Mouse (Mus musculus): ENCODE measurements around the gene Aebp1. TPM values are rescaled to one million over a fixed set of nuclear protein-coding genes. Genes with fewer than 3 reads are reported as not detected.

Gene Aebp1
- polyA plus RNA-seq, 1 experiment from 2014 or later, result 32.5 TPM

GRCm38 (mm10) chr11:5855902-5856301 is 5.8 kb upstream of the Aebp1 start:
- Histone ChIP-seq H3K27me3 (ENCODE audit: insufficient read depth, low read length) (no peaks in the 10 kb centered on the region), H3K9ac (no peak overlapping the region), H3K4me3 (ENCODE audit: low read depth, low read length) (no peak overlapping the region), H3K4me1 (ENCODE audit: insufficient read depth) (no peaks in the 10 kb centered on the region), H3K36me3 (ENCODE audit: insufficient read depth) (no peaks in the 10 kb centered on the region), H3K4me2 (no peak overlapping the region), H3K9me3 (ENCODE audit: low read depth, low read length) (no peaks in the 10 kb centered on the region), H3K27ac (ENCODE audit: low read depth) (no peak overlapping the region)
- DNase-seq, result peak; percentile 50
- TF ChIP-seq CTCF (IDR thresholded peaks at IDR 0.05; ENCODE audit: low read depth), result no peak
- ATAC-seq (ENCODE audit: insufficient read depth), result no peak; the same call in 1 of the 2 replicates
- 39% methylated on average over 7 of the region's 7 CpGs for WGBS

- peaks cover 4% of the 10 kb centered on the region for H3K4me1 ChIP-seq (ENCODE audit: insufficient read depth)
- WGBS, result 71% methylated on average over 8 of the region's 8 CpGs
- no peak overlapping the region for H3K9ac ChIP-seq
- ATAC-seq (ENCODE audit: insufficient read depth) (no peak), DNase-seq (no peak)
- H3K27me3 ChIP-seq (ENCODE audit: insufficient read depth, low read length), result no peaks in the 10 kb centered on the region
- no peak overlapping the region for H3K27ac ChIP-seq (ENCODE audit: low read depth)
- H3K4me3 ChIP-seq (ENCODE audit: low read depth, low read length), result no peak overlapping the region
- no peak for TF ChIP-seq CTCF (IDR thresholded peaks at IDR 0.05; ENCODE audit: low read depth)
- H3K9me3 ChIP-seq (ENCODE audit: low read depth, low read length), result no peaks in the 10 kb centered on the region
- no peaks in the 10 kb centered on the region for H3K36me3 ChIP-seq (ENCODE audit: insufficient read depth)
- H3K4me2 ChIP-seq, result no peak overlapping the region
These were observed 5.1 kb upstream of the Aebp1 start for GRCm38 (mm10) chr11:5856479-5857130.

GRCm38 (mm10) chr11:5858723-5859122 is 3.0 kb upstream of the Aebp1 start:
- ATAC-seq (ENCODE audit: insufficient read depth), result no peak
- Histone ChIP-seq H3K27ac (ENCODE audit: low read depth) (no peak overlapping the region), H3K9me3 (ENCODE audit: low read depth, low read length) (no peaks in the 10 kb centered on the region), H3K27me3 (ENCODE audit: insufficient read depth, low read length) (no peaks in the 10 kb centered on the region), H3K9ac (no peak overlapping the region), H3K36me3 (ENCODE audit: insufficient read depth) (no peaks in the 10 kb centered on the region), H3K4me2 (no peak overlapping the region), H3K4me1 (ENCODE audit: insufficient read depth) (peaks cover 4% of the 10 kb centered on the region), H3K4me3 (ENCODE audit: low read depth, low read length) (no peak overlapping the region)
- DNase-seq, result no peak
- TF ChIP-seq CTCF (IDR thresholded peaks at IDR 0.05; ENCODE audit: low read depth), result peak; percentile 52
- 80% methylated on average over 1 of the region's 1 CpGs for WGBS

- H3K27ac ChIP-seq (ENCODE audit: low read depth), result no peak overlapping the region
- H3K4me3 ChIP-seq (ENCODE audit: low read depth, low read length), result no peak overlapping the region
- ATAC-seq (ENCODE audit: insufficient read depth), result no peak
- peaks cover 4% of the 10 kb centered on the region for H3K4me1 ChIP-seq (ENCODE audit: insufficient read depth)
- no peaks in the 10 kb centered on the region for H3K27me3 ChIP-seq (ENCODE audit: insufficient read depth, low read length)
- 76% methylated on average over 13 of the region's 13 CpGs for WGBS
- TF ChIP-seq CTCF (IDR thresholded peaks at IDR 0.05; ENCODE audit: low read depth), result no peak
- no peak overlapping the region for H3K9ac ChIP-seq
- H3K9me3 ChIP-seq (ENCODE audit: low read depth, low read length), result no peaks in the 10 kb centered on the region
- H3K4me2 ChIP-seq, result no peak overlapping the region
- DNase-seq, result no peak
- H3K36me3 ChIP-seq (ENCODE audit: insufficient read depth), result 0 out of 2 replicates have a peak, but pooled peaks cover 2% of the 10 kb centered on the region
These were observed 1.7 kb upstream of the Aebp1 start for GRCm38 (mm10) chr11:5859883-5860550.

GRCm38 (mm10) chr11:5860639-5861038 is 1.1 kb upstream of the Aebp1 start:
- peaks cover 4% of the 10 kb centered on the region for H3K4me1 ChIP-seq (ENCODE audit: insufficient read depth)
- no peaks in the 10 kb centered on the region for H3K27me3 ChIP-seq (ENCODE audit: insufficient read depth, low read length)
- H3K4me2 ChIP-seq, result no peak overlapping the region
- no peak for TF ChIP-seq CTCF (IDR thresholded peaks at IDR 0.05; ENCODE audit: low read depth)
- H3K27ac ChIP-seq (ENCODE audit: low read depth), result no peak overlapping the region
- no peak for ATAC-seq (ENCODE audit: insufficient read depth)
- H3K4me3 ChIP-seq (ENCODE audit: low read depth, low read length), result no peak overlapping the region
- H3K9me3 ChIP-seq (ENCODE audit: low read depth, low read length), result no peaks in the 10 kb centered on the region
- 44% methylated on average over 6 of the region's 6 CpGs for WGBS
- H3K36me3 ChIP-seq (ENCODE audit: insufficient read depth), result 0 out of 2 replicates have a peak, but pooled peaks cover 4% of the 10 kb centered on the region
- no peak overlapping the region for H3K9ac ChIP-seq
- DNase-seq, result peak; percentile 40

GRCm38 (mm10) chr11:5862394-5863105 is 803 bp downstream of the Aebp1 start:
- H3K4me1 ChIP-seq (ENCODE audit: insufficient read depth), result peaks cover 4% of the 10 kb centered on the region
- DNase-seq (peak; percentile 40), ATAC-seq (ENCODE audit: insufficient read depth) (peak; percentile 57)
- no peak overlapping the region for H3K27ac ChIP-seq (ENCODE audit: low read depth)
- H3K36me3 ChIP-seq (ENCODE audit: insufficient read depth), result peaks cover 7% of the 10 kb centered on the region; the same call in 1 of the 2 replicates
- peak overlapping the region; percentile 85 for H3K4me2 ChIP-seq
- H3K9me3 ChIP-seq (ENCODE audit: low read depth, low read length), result no peaks in the 10 kb centered on the region
- peak overlapping the region; percentile 48 for H3K4me3 ChIP-seq (ENCODE audit: low read depth, low read length)
- no peaks in the 10 kb centered on the region for H3K27me3 ChIP-seq (ENCODE audit: insufficient read depth, low read length)
- H3K9ac ChIP-seq, result peak overlapping the region; percentile 59
- WGBS, result 10% methylated on average over 15 of the region's 15 CpGs
- TF ChIP-seq CTCF (IDR thresholded peaks at IDR 0.05; ENCODE audit: low read depth), result no peak

GRCm38 (mm10) chr11:5867196-5867595 is 5.4 kb downstream of the Aebp1 start:
- Histone ChIP-seq H3K9ac (no peak overlapping the region), H3K4me1 (ENCODE audit: insufficient read depth) (no peaks in the 10 kb centered on the region), H3K4me3 (ENCODE audit: low read depth, low read length) (no peak overlapping the region), H3K27me3 (ENCODE audit: insufficient read depth, low read length) (no peaks in the 10 kb centered on the region), H3K9me3 (ENCODE audit: low read depth, low read length) (no peaks in the 10 kb centered on the region), H3K4me2 (no peak overlapping the region), H3K36me3 (ENCODE audit: insufficient read depth) (peaks cover 51% of the 10 kb centered on the region), H3K27ac (ENCODE audit: low read depth) (no peak overlapping the region)
- no peak for ATAC-seq (ENCODE audit: insufficient read depth)
- DNase-seq, result no peak
- 77% methylated on average over 2 of the region's 2 CpGs for WGBS
- no peak for TF ChIP-seq CTCF (IDR thresholded peaks at IDR 0.05; ENCODE audit: low read depth)

Measured in lung, embryonic 14.5 days (tissue).